Mouse (Mus musculus): ENCODE data around the gene Gpr173. TPM values are rescaled to one million over a fixed set of nuclear protein-coding genes. Genes with fewer than 3 reads are reported as not detected.

Gpr173 gene
- 11.5 TPM for polyA plus RNA-seq (2015; fragmentation: Illumina TruSeq; extraction: RNeasy Lipid Tissue Mini Kit (QIAGEN cat#74804); ENCODE audit: low read depth, low replicate concordance)

GRCm38 (mm10) chrX:152368397-152369273, at the start of gene Gpr173:
Gene Gpr173 (minus strand): TSS chrX:152368704.

GRCm38 (mm10) chrX:152342358-152342901, 26.1 kb downstream of the Gpr173 start, which contains the start of gene Tspyl2:
Gene Tspyl2 (minus strand): TSS chrX:152342425.

GRCm38 (mm10) chrX:152326996-152327688, 41.4 kb downstream of the Gpr173 start, which contains the start of gene Kantr:
Gene Kantr (minus strand): TSS chrX:152327495.

Other genes with a start within 250 kb of the Gpr173 start
- gene Iqsec2, start 224.4 kb downstream of the Gpr173 start, polyA plus RNA-seq (2015; fragmentation: Illumina TruSeq; extraction: RNeasy Lipid Tissue Mini Kit (QIAGEN cat#74804); ENCODE audit: low read depth, low replicate concordance) = 75.6 TPM
- 22.7 TPM for gene Kdm5c, start 135.7 kb downstream of the Gpr173 start, polyA plus RNA-seq (2015; fragmentation: Illumina TruSeq; extraction: RNeasy Lipid Tissue Mini Kit (QIAGEN cat#74804); ENCODE audit: low read depth, low replicate concordance)
- 33.3 TPM for gene Kantr, start 41.2 kb downstream of the Gpr173 start, polyA plus RNA-seq (2015; fragmentation: Illumina TruSeq; extraction: RNeasy Lipid Tissue Mini Kit (QIAGEN cat#74804); ENCODE audit: low read depth, low replicate concordance)
- gene Tspyl2, start 26.3 kb downstream of the Gpr173 start, polyA plus RNA-seq (2015; fragmentation: Illumina TruSeq; extraction: RNeasy Lipid Tissue Mini Kit (QIAGEN cat#74804); ENCODE audit: low read depth, low replicate concordance) = 124 TPM
- gene Cldn34a, start 194.6 kb upstream of the Gpr173 start, polyA plus RNA-seq (2015; fragmentation: Illumina TruSeq; extraction: RNeasy Lipid Tissue Mini Kit (QIAGEN cat#74804); ENCODE audit: low read depth, low replicate concordance) = not detected

All from brain, adult 10 weeks (tissue).